ENCODE assay signal across 8 mouse cellular contexts in genomic region chr16:85148615-85149508, GRCm38 (mm10). TPM values are rescaled to one million over a fixed set of nuclear protein-coding genes. Genes with fewer than 3 reads are reported as not detected.
DNase-seq lines count a peak whose midpoint lies in the region; ATAC-seq and TF ChIP-seq lines count a peak whose summit lies in the region.

No protein-coding gene starts in this region.

- no peaks in the 10 kb centered on the region for H3K27me3 ChIP-seq in hindbrain, embryonic 15.5 days
- no peaks in the 10 kb centered on the region for H3K27me3 ChIP-seq in hindbrain, embryonic 11.5 days (ENCODE audit: control insufficient read depth, insufficient read depth, low read length)
- no peaks in the 10 kb centered on the region for H3K27me3 ChIP-seq in heart, embryonic 12.5 days (replicated peaks)
- no peaks in the 10 kb centered on the region for H3K27me3 ChIP-seq in limb, embryonic 14.5 days (ENCODE audit: control insufficient read depth, insufficient read depth, low read length)
- no peaks in the 10 kb centered on the region for H3K27me3 ChIP-seq in splenic B cell, adult 2 months (ENCODE audit: control insufficient read depth, insufficient read depth, low read length, poor library complexity, severe bottlenecking)
- no peaks in the 10 kb centered on the region for H3K27me3 ChIP-seq in midbrain, embryonic 14.5 days (ENCODE audit: control insufficient read depth, insufficient read depth, low read length)

- no peak overlapping the region for H3K27ac ChIP-seq in hindbrain, embryonic 15.5 days (replicated peaks)
- H3K27ac ChIP-seq in hindbrain, embryonic 11.5 days (ENCODE audit: low read depth, low read length) = no peak overlapping the region
- peak overlapping the region; percentile 82 for H3K27ac ChIP-seq in heart, embryonic 12.5 days (ENCODE audit: poor library complexity, severe bottlenecking)
- no peak overlapping the region for H3K27ac ChIP-seq in limb, embryonic 14.5 days (replicated peaks; ENCODE audit: low read depth, low read length)
- no peak overlapping the region for H3K27ac ChIP-seq in midbrain, embryonic 14.5 days (replicated peaks; ENCODE audit: low read depth, low read length)

- 76% methylated on average over 9 of the region's 9 CpGs for WGBS in hindbrain, embryonic 15.5 days
- WGBS in hindbrain, embryonic 11.5 days = 89% methylated on average over 9 of the region's 9 CpGs
- WGBS in heart, embryonic 12.5 days = 46% methylated on average over 9 of the region's 9 CpGs
- WGBS in limb, embryonic 14.5 days = 63% methylated on average over 9 of the region's 9 CpGs
- 67% methylated on average over 9 of the region's 9 CpGs for WGBS in midbrain, embryonic 14.5 days

- no peak overlapping the region for H3K4me3 ChIP-seq in hindbrain, embryonic 15.5 days
- no peak overlapping the region for H3K4me3 ChIP-seq in hindbrain, embryonic 11.5 days (ENCODE audit: low read depth, low read length)
- no peak overlapping the region for H3K4me3 ChIP-seq in heart, embryonic 12.5 days
- H3K4me3 ChIP-seq in limb, embryonic 14.5 days (replicated peaks; ENCODE audit: low read length) = no peak overlapping the region
- H3K4me3 ChIP-seq in midbrain, embryonic 14.5 days (replicated peaks; ENCODE audit: low read depth, low read length) = no peak overlapping the region

- no peaks in the 10 kb centered on the region for H3K9me3 ChIP-seq in hindbrain, embryonic 15.5 days
- H3K9me3 ChIP-seq in hindbrain, embryonic 11.5 days (ENCODE audit: control insufficient read depth, low read length) = no peaks in the 10 kb centered on the region
- no peaks in the 10 kb centered on the region for H3K9me3 ChIP-seq in heart, embryonic 12.5 days (replicated peaks)
- no peaks in the 10 kb centered on the region for H3K9me3 ChIP-seq in limb, embryonic 14.5 days (ENCODE audit: control insufficient read depth, low read length)
- H3K9me3 ChIP-seq in midbrain, embryonic 14.5 days (ENCODE audit: control insufficient read depth, low read length) = no peaks in the 10 kb centered on the region

- TF ChIP-seq POLR2A in limb, embryonic 14.5 days (IDR thresholded peaks at IDR 0.05; ENCODE audit: borderline replicate concordance, extremely low read depth, insufficient read depth, insufficient read length) = no peak

- no peak overlapping the region for H3K9ac ChIP-seq in hindbrain, embryonic 15.5 days
- H3K9ac ChIP-seq in hindbrain, embryonic 11.5 days (ENCODE audit: low read depth, low read length) = no peak overlapping the region
- no peak overlapping the region for H3K9ac ChIP-seq in heart, embryonic 12.5 days
- no peak overlapping the region for H3K9ac ChIP-seq in limb, embryonic 14.5 days (ENCODE audit: low read depth, low read length, severe bottlenecking)
- H3K9ac ChIP-seq in midbrain, embryonic 14.5 days (replicated peaks; ENCODE audit: low read length) = no peak overlapping the region

- peak; percentile 49; the same call in 1 of the 2 replicates for ATAC-seq in hindbrain, embryonic 15.5 days (ENCODE audit: low FRiP score, low read depth)
- no peak for ATAC-seq in hindbrain, embryonic 11.5 days (ENCODE audit: low FRiP score)
- ATAC-seq in heart, embryonic 12.5 days (ENCODE audit: insufficient number of reproducible peaks, low FRiP score) = peak; percentile 79
- peak; percentile 44; the same call in 1 of the 2 replicates for ATAC-seq in limb, embryonic 14.5 days (ENCODE audit: low FRiP score, low read depth)
- no peak for ATAC-seq in midbrain, embryonic 14.5 days (ENCODE audit: low FRiP score, low TSS enrichment)

- no peak for DNase-seq in hindbrain, embryonic 11.5 days (ENCODE audit: low spot score)
- peak; percentile 71 for DNase-seq in adrenal gland, postnatal 14 days
- DNase-seq in limb, embryonic 14.5 days (ENCODE audit: low spot score) = peak; percentile 39
- DNase-seq in splenic B cell, adult 2 months (ENCODE audit: low read depth, low spot score) = peak; percentile 41
- no peak for DNase-seq in midbrain, embryonic 14.5 days
- no peak for DNase-seq in ovary, postnatal 10 days (ENCODE audit: low spot score)

- peaks cover 38% of the 10 kb centered on the region for H3K4me1 ChIP-seq in hindbrain, embryonic 15.5 days (replicated peaks)
- no peaks in the 10 kb centered on the region for H3K4me1 ChIP-seq in hindbrain, embryonic 11.5 days (replicated peaks; ENCODE audit: control insufficient read depth, insufficient read depth, low read length)
- H3K4me1 ChIP-seq in heart, embryonic 12.5 days (replicated peaks) = peaks cover 65% of the 10 kb centered on the region
- H3K4me1 ChIP-seq in limb, embryonic 14.5 days (ENCODE audit: control insufficient read depth, insufficient read depth, low read length) = peaks cover 22% of the 10 kb centered on the region
- peaks cover 23% of the 10 kb centered on the region for H3K4me1 ChIP-seq in midbrain, embryonic 14.5 days (ENCODE audit: control insufficient read depth, insufficient read depth, low read length)

- H3K36me3 ChIP-seq in hindbrain, embryonic 15.5 days = no peaks in the 10 kb centered on the region
- H3K36me3 ChIP-seq in hindbrain, embryonic 11.5 days (ENCODE audit: control insufficient read depth, insufficient read depth, low read length) = no peaks in the 10 kb centered on the region
- H3K36me3 ChIP-seq in heart, embryonic 12.5 days = no peaks in the 10 kb centered on the region
- H3K36me3 ChIP-seq in limb, embryonic 14.5 days (ENCODE audit: control insufficient read depth, insufficient read depth, low read length) = no peaks in the 10 kb centered on the region
- H3K36me3 ChIP-seq in splenic B cell, adult 2 months (ENCODE audit: control insufficient read depth, insufficient read depth, low read length, poor library complexity, severe bottlenecking) = no peaks in the 10 kb centered on the region
- H3K36me3 ChIP-seq in midbrain, embryonic 14.5 days (ENCODE audit: control insufficient read depth, insufficient read depth, low read length) = peaks cover 3% of the 10 kb centered on the region; the same call in 1 of the 2 replicates

- no peak overlapping the region for H3K4me2 ChIP-seq in hindbrain, embryonic 15.5 days
- H3K4me2 ChIP-seq in hindbrain, embryonic 11.5 days (replicated peaks; ENCODE audit: low read depth, low read length) = no peak overlapping the region
- H3K4me2 ChIP-seq in heart, embryonic 12.5 days = 0 out of 2 replicates have a peak overlapping the region, but pooled peaks have one; percentile 5
- H3K4me2 ChIP-seq in limb, embryonic 14.5 days (replicated peaks; ENCODE audit: low read depth, low read length, severe bottlenecking) = no peak overlapping the region
- no peak overlapping the region for H3K4me2 ChIP-seq in midbrain, embryonic 14.5 days (ENCODE audit: low read length)

RNA-seq across cellular contexts. Expression of gene App, which starts 24.7 kb away (rescaled TPM):
- 452 and 455 TPM in 2 replicates for polyA plus RNA-seq in hindbrain, embryonic 15.5 days (2015; fragmentation: Nextera tagmentation; extraction: Ambion mirVana)
- 184 and 203 TPM in 2 replicates for polyA plus RNA-seq in hindbrain, embryonic 11.5 days (2014; fragmentation: Nextera tagmentation; extraction: Ambion mirVana)
- total RNA-seq in adrenal gland, postnatal 14 days (2021) = 299 and 320 TPM in 2 replicates
- polyA plus RNA-seq in heart, embryonic 12.5 days (2016; fragmentation: Nextera tagmentation; extraction: Ambion mirVana) = 202 and 216 TPM in 2 replicates
- polyA plus RNA-seq in limb, embryonic 14.5 days (2012; rRNA removed) = 307 and 326 TPM in 2 replicates
- 206 and 221 TPM in 2 replicates for polyA plus RNA-seq in limb, embryonic 14.5 days (2014; fragmentation: Nextera tagmentation; extraction: Ambion mirVana)
- 327 and 339 TPM in 2 replicates for polyA plus RNA-seq in midbrain, embryonic 14.5 days (2014; fragmentation: Nextera tagmentation; extraction: Ambion mirVana)

Comparison
In these comparisons a context has a peak if more than half of its experiments do, and no peak if none do; other contexts are left out.
1. ATAC-seq: peak in hindbrain, embryonic 15.5 days (single experiment), heart, embryonic 12.5 days (single experiment) and limb, embryonic 14.5 days (single experiment); none in hindbrain, embryonic 11.5 days (single experiment) and midbrain, embryonic 14.5 days (single experiment).
2. DNase-seq: peak in adrenal gland, postnatal 14 days (single experiment), limb, embryonic 14.5 days (single experiment) and splenic B cell, adult 2 months (single experiment); none in hindbrain, embryonic 11.5 days (single experiment), midbrain, embryonic 14.5 days (single experiment) and ovary, postnatal 10 days (single experiment).